Mouse (Mus musculus) heart, embryonic 10.5 days (tissue): ENCODE measurements around the gene Naa40. TPM values are rescaled to one million over a fixed set of nuclear protein-coding genes. Genes with fewer than 3 reads are reported as not detected.

Experiments
- DNase-seq: peaks from one replicate; pipeline ENCODE4 v3.0.0-alpha.2; 2017; ENCODE audit warnings: low spot score
- H3K27ac ChIP-seq: fragments of 300-500 bp; sonication (generic); 2 replicates; pipeline ENCODE4 v1.5.1; 2016; ENCODE audit warnings: mild to moderate bottlenecking
- H3K27me3 ChIP-seq: fragments of 300-500 bp; sonication (generic); 2 replicates; pipeline ENCODE4 v1.6.1; 2016; ENCODE audit warnings: mild to moderate bottlenecking; ENCODE audit not compliant: poor library complexity, insufficient read depth, severe bottlenecking
- H3K36me3 ChIP-seq: fragments of 300-500 bp; sonication (generic); 2 replicates; pipeline ENCODE4 v1.6.1; 2016; ENCODE audit warnings: mild to moderate bottlenecking, moderate library complexity
- H3K4me1 ChIP-seq: fragments of 300-500 bp; sonication (generic); 2 replicates; pipeline ENCODE4 v1.6.1; 2016; ENCODE audit warnings: mild to moderate bottlenecking
- H3K4me3 ChIP-seq: fragments of 300-500 bp; sonication (generic); 2 replicates; pipeline ENCODE4 v1.5.1; 2016; ENCODE audit warnings: mild to moderate bottlenecking, moderate library complexity
- H3K9me3 ChIP-seq: fragments of 300-500 bp; sonication (generic); 2 replicates; pipeline ENCODE4 v1.6.1; 2016; ENCODE audit warnings: mild to moderate bottlenecking, moderate library complexity
- WGBS: fragments of 180-500 bp; shearing (Covaris S2); methylation state at CpG from one replicate; pipeline ENCODE4 v1.1.7; 2016; 5-methylcytosine and 5-hydroxymethylcytosine counted together
- polyA plus RNA-seq: library from polyadenylated mRNA; unstranded; fragments of >200 nt; fragmentation: Nextera tagmentation; extraction: Ambion mirVana; gene quantifications from 2 replicates; pipeline ENCODE4 v1.2.1, GENCODE M21; 2016

Gene Naa40
- polyA plus RNA-seq, 1 experiment from 2014 or later: 67.6 TPM

DNA sequence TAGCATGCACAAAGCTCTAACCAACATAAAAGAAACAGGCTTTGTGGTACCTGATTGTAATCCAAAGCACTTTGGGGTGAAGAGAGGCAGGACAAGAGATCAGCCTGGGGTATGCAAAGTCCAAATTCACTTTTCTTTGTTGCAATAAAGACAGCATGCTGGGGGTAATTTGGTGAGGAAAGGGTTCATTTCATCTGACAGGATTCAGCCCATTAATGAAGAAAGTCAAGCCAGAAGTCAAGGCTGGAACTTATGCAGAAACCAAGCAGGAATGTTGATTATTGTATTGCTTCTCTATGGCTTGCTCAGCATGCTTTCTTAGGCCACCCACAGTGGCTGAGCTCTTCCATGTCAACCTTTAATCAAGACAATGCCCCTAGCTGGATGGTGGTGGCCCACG lies 20.5 kb upstream of the Naa40 start:
- H3K36me3 ChIP-seq: no peaks in the 10 kb centered on the region
- DNase-seq: no peak
- H3K4me1 ChIP-seq: peaks cover 25% of the 10 kb centered on the region
- WGBS: 92% methylated on average over 1 of the region's 1 CpGs
- H3K27me3 ChIP-seq: no peaks in the 10 kb centered on the region
- no peak overlapping the region for H3K4me3 ChIP-seq
- H3K9me3 ChIP-seq: no peaks in the 10 kb centered on the region
- H3K27ac ChIP-seq: no peak overlapping the region

DNA sequence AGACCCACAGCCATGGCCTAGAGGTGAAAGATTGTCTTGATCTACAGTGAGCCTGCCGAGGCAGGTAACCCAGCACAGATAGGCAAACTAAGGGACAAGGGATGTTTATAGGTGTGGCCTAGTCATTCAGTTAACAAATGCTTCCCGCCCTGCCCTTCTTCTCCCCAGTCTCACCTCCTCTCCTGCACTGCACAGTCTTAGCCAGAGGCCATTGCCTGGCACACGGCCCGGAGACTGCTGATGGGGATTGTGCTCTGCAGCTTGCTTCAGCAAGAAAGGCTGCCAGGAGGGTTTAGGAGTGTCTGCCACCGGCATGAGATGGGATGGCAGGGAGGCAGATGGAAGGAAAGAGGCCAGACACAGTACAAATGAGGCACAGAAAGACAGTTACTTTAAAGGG lies 16.9 kb upstream of the Naa40 start:
- WGBS: 71% methylated on average over 5 of the region's 5 CpGs
- Histone ChIP-seq H3K4me1 (no peaks in the 10 kb centered on the region), H3K27me3 (no peaks in the 10 kb centered on the region; the same call in 1 of the 2 replicates), H3K36me3 (no peaks in the 10 kb centered on the region), H3K4me3 (no peak overlapping the region), H3K9me3 (no peaks in the 10 kb centered on the region), H3K27ac (no peak overlapping the region)
- DNase-seq: no peak

DNA sequence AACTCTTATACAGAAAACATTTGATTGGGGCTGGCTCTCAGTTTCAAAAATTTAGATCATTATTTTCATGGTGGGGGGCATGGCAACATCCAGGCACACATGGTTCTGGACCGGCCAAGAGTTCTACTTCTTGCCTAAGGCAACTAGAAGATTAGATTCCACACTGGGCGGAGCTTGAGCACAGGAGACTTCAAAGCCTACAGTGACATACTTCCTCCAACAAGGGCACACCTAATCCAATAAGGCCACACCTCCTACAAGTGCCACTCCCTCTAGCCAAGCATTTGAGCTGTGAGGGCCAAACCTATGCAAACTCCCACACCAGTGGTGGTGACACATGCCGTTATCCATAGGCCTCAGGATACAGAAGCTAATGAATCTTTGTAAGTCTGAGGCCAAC lies 5.0 kb upstream of the Naa40 start:
- Histone ChIP-seq H3K4me3 (no peak overlapping the region), H3K27me3 (no peaks in the 10 kb centered on the region; the same call in 1 of the 2 replicates), H3K9me3 (no peaks in the 10 kb centered on the region), H3K4me1 (peaks cover 5% of the 10 kb centered on the region), H3K27ac (no peak overlapping the region), H3K36me3 (no peaks in the 10 kb centered on the region)
- DNase-seq: no peak
- 66% methylated on average over 3 of the region's 3 CpGs for WGBS

DNA sequence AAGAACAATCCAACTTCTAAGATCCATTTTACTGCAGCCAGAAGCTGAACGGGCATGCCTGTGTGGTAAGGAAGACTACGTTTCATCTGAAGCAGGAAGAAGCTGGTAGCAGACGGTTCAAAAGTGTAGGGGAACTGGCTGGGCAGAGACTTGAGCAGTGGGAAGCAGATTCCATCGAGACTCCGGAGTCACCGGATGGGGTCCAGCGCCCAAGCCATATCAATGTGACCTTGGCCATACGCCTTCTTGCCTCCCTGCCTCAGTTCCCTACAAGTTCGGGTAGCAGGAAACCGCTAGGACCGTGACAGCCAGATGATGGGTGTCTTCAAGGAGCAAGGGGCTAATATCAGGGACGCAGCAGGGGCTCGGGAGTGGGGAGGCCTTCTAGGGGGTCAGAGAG lies 692 bp downstream of the Naa40 start:
- DNase-seq: no peak
- H3K9me3 ChIP-seq: no peaks in the 10 kb centered on the region
- 3% methylated on average over 13 of the region's 13 CpGs for WGBS
- peak overlapping the region; percentile 94 for H3K27ac ChIP-seq
- H3K4me1 ChIP-seq: peaks cover 25% of the 10 kb centered on the region
- peaks cover 37% of the 10 kb centered on the region for H3K36me3 ChIP-seq
- H3K4me3 ChIP-seq: peak overlapping the region; percentile 80
- H3K27me3 ChIP-seq: no peaks in the 10 kb centered on the region; the same call in 1 of the 2 replicates

DNA sequence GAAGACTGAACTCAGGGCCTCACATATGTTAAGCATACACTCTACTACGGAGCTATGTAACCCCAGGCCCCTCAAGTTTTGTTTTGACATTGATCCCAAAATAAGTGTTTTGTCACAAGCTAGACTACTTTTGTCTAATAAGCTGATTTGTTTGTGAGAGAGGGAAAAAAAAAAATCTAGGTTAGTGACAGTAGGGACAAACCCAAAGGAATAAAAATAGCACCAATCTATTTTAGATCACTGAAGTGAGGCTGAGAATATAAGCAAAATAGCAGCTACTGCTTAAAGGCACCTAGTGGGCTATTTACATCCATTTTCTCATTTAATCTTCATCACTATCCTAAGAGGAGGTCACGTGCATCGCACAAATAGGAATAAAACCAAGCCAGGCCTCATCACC lies 1.4 kb downstream of the Naa40 start:
- 0 out of 2 replicates have a peak overlapping the region, but pooled peaks have one; percentile 94 for H3K27ac ChIP-seq
- 90% methylated on average over 3 of the region's 3 CpGs for WGBS

GRCm38 (mm10) chr19:7236742-7237141 lies 4.2 kb downstream of the Naa40 start:
- H3K9me3 ChIP-seq: no peaks in the 10 kb centered on the region
- no peak overlapping the region for H3K27ac ChIP-seq
- 79% methylated on average over 4 of the region's 4 CpGs for WGBS
- H3K4me3 ChIP-seq: no peak overlapping the region
- peaks cover 70% of the 10 kb centered on the region for H3K36me3 ChIP-seq
- peaks cover 25% of the 10 kb centered on the region for H3K4me1 ChIP-seq
- DNase-seq: no peak
- no peaks in the 10 kb centered on the region; the same call in 1 of the 2 replicates for H3K27me3 ChIP-seq

More for the DNA sequence above, 1.4 kb downstream of the Naa40 start:
- DNase-seq: no peak
- Histone ChIP-seq H3K36me3 (peaks cover 43% of the 10 kb centered on the region), H3K9me3 (no peaks in the 10 kb centered on the region), H3K27me3 (no peaks in the 10 kb centered on the region; the same call in 1 of the 2 replicates), H3K4me1 (peaks cover 25% of the 10 kb centered on the region), H3K4me3 (peak overlapping the region; percentile 80)

DNA sequence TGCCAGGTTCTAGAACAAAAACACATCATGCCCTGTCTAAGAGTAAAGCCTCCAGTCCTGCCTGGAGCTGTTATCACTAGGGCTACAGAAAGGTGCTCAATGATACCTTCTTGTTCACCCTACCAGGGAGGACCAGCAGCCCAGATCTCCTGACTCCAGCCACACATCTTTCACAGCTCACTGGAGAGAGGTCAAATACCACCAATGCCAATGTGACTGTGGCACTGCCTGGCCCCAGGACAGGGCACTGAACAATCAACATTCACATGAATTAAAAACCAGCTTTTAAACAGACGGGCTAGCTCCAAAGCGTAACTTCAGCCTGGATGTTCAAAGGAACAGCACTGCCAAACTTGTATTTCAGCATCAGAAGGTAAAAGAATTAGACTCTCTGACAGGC lies 5.0 kb downstream of the Naa40 start:
- Histone ChIP-seq H3K4me3 (no peak overlapping the region), H3K9me3 (no peaks in the 10 kb centered on the region), H3K27me3 (no peaks in the 10 kb centered on the region), H3K36me3 (peaks cover 78% of the 10 kb centered on the region), H3K27ac (no peak overlapping the region), H3K4me1 (peaks cover 20% of the 10 kb centered on the region)
- DNase-seq: no peak
- 95% methylated on average over 2 of the region's 2 CpGs for WGBS

GRCm38 (mm10) chr19:7235461-7235860 lies 5.5 kb downstream of the Naa40 start:
- H3K4me1 ChIP-seq: peaks cover 18% of the 10 kb centered on the region
- H3K27me3 ChIP-seq: no peaks in the 10 kb centered on the region
- 86% methylated on average over 9 of the region's 9 CpGs for WGBS
- H3K27ac ChIP-seq: no peak overlapping the region
- H3K36me3 ChIP-seq: peaks cover 83% of the 10 kb centered on the region
- H3K4me3 ChIP-seq: no peak overlapping the region
- no peak for DNase-seq
- no peaks in the 10 kb centered on the region for H3K9me3 ChIP-seq

DNA sequence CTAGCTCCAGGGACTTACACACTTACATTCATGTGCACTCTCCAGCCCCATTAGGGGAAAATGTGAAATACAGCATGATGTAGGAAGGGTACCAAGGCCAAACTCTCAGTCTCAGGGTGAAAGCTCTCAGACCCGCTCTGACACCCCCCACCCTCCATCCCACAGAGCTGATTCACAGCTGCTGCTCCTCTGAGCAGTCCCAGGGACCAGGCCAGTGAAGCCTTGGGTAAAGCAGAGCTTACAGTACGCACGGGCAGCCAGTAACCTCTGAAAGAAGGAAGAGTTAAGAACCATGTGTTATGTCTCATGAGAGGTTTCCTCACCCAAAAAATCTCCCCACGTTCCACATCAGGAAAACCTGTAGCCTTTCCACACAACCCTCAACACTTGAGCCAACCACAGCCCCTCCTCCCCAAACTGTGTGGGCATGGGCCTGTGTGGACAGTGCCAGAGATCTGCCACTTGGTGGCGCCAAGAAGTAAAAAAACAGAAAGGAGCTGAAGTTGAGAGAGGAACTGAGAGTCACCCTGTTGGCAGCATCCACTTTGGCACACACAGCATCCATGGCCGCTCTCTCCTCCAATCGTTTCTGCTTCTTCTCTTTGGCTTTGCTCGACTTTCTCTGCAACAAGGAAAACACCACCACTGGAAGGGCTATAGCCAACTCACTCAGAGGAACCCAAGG lies 6.3 kb downstream of the Naa40 start:
- WGBS: 68% methylated on average over 8 of the region's 8 CpGs
- no peak overlapping the region for H3K4me3 ChIP-seq
- no peaks in the 10 kb centered on the region for H3K9me3 ChIP-seq
- no peaks in the 10 kb centered on the region for H3K27me3 ChIP-seq
- no peak for DNase-seq
- H3K36me3 ChIP-seq: peaks cover 91% of the 10 kb centered on the region
- no peak overlapping the region for H3K27ac ChIP-seq
- H3K4me1 ChIP-seq: peaks cover 13% of the 10 kb centered on the region

- no peak for DNase-seq
- 82% methylated on average over 6 of the region's 6 CpGs for WGBS
- Histone ChIP-seq H3K4me3 (no peak overlapping the region), H3K27me3 (no peaks in the 10 kb centered on the region), H3K36me3 (peaks cover 68% of the 10 kb centered on the region), H3K9me3 (no peaks in the 10 kb centered on the region), H3K27ac (no peak overlapping the region), H3K4me1 (0 out of 2 replicates have a peak, but pooled peaks cover 5% of the 10 kb centered on the region)
Observed at GRCm38 (mm10) chr19:7226511-7226914, 14.5 kb downstream of the Naa40 start.

GRCm38 (mm10) chr19:7225096-7225690 lies 15.8 kb downstream of the Naa40 start:
- H3K4me3 ChIP-seq: no peak overlapping the region
- 88% methylated on average over 9 of the region's 9 CpGs for WGBS

GRCm38 (mm10) chr19:7224253-7224652 lies 16.7 kb downstream of the Naa40 start:
- no peak overlapping the region for H3K4me3 ChIP-seq
- H3K36me3 ChIP-seq: peaks cover 45% of the 10 kb centered on the region
- H3K9me3 ChIP-seq: no peaks in the 10 kb centered on the region
- DNase-seq: no peak
- WGBS: 93% methylated on average over 3 of the region's 3 CpGs
- H3K27me3 ChIP-seq: no peaks in the 10 kb centered on the region
- 0 out of 2 replicates have a peak, but pooled peaks cover 5% of the 10 kb centered on the region for H3K4me1 ChIP-seq
- H3K27ac ChIP-seq: no peak overlapping the region

More at GRCm38 (mm10) chr19:7225096-7225690, 15.8 kb downstream of the Naa40 start:
- Histone ChIP-seq H3K27me3 (no peaks in the 10 kb centered on the region), H3K36me3 (peaks cover 54% of the 10 kb centered on the region), H3K4me1 (0 out of 2 replicates have a peak, but pooled peaks cover 5% of the 10 kb centered on the region), H3K9me3 (no peaks in the 10 kb centered on the region), H3K27ac (no peak overlapping the region)
- DNase-seq: no peak

GRCm38 (mm10) chr19:7223488-7223887 lies 17.5 kb downstream of the Naa40 start:
- DNase-seq: no peak
- Histone ChIP-seq H3K4me3 (no peak overlapping the region), H3K27me3 (no peaks in the 10 kb centered on the region), H3K36me3 (peaks cover 38% of the 10 kb centered on the region), H3K27ac (no peak overlapping the region), H3K4me1 (0 out of 2 replicates have a peak, but pooled peaks cover 5% of the 10 kb centered on the region), H3K9me3 (no peaks in the 10 kb centered on the region)
